Mouse (Mus musculus) limb, embryonic 10.5 days (tissue): ENCODE data around the gene Spryd4. TPM values are rescaled to one million over a fixed set of nuclear protein-coding genes. Genes with fewer than 3 reads are reported as not detected.
"Not testable (repeated sequence)": the region's sequence is repeated elsewhere in the genome, so short reads cannot be mapped to it uniquely, and the experiment has no call there.

Experiments
- DNase-seq: peaks from one replicate; pipeline ENCODE4 v3.0.0-alpha.2; 2017; ENCODE audit warnings: low spot score
- H3K27ac ChIP-seq: fragments of 300-500 bp; sonication (generic); 2 replicates; pipeline ENCODE4 v1.5.1; 2016; ENCODE audit warnings: mild to moderate bottlenecking
- H3K27me3 ChIP-seq: fragments of 300-500 bp; sonication (generic); 2 replicates; pipeline ENCODE4 v1.6.1; 2016; ENCODE audit warnings: low read depth, mild to moderate bottlenecking; ENCODE audit not compliant: poor library complexity, severe bottlenecking
- H3K36me3 ChIP-seq: fragments of 300-500 bp; sonication (generic); 2 replicates; pipeline ENCODE4 v1.6.1; 2016; ENCODE audit warnings: mild to moderate bottlenecking, moderate library complexity
- H3K4me1 ChIP-seq: fragments of 300-500 bp; sonication (generic); 2 replicates; pipeline ENCODE4 v1.6.1; 2016
- H3K4me3 ChIP-seq: fragments of 300-500 bp; sonication (generic); 2 replicates; pipeline ENCODE4 v1.5.1; 2016; ENCODE audit warnings: mild to moderate bottlenecking, moderate library complexity
- H3K9me3 ChIP-seq: fragments of 300-500 bp; sonication (generic); replicated peaks from 2 replicates; pipeline ENCODE4 v1.6.1; 2016; ENCODE audit warnings: mild to moderate bottlenecking
- WGBS: fragments of 180-500 bp; shearing (Covaris S2); methylation state at CpG from one replicate; pipeline ENCODE4 v1.1.7; 2016; 5-methylcytosine and 5-hydroxymethylcytosine counted together
- polyA plus RNA-seq: library from polyadenylated mRNA; unstranded; fragments of >200 nt; fragmentation: Nextera tagmentation; extraction: Ambion mirVana; gene quantifications from 2 replicates; pipeline ENCODE4 v1.2.1, GENCODE M21; 2016

Spryd4 gene
- polyA plus RNA-seq, 1 experiment from 2014 or later: 33.3 TPM

- not testable (repeated sequence) for H3K9me3 ChIP-seq, DNase-seq, H3K27me3 ChIP-seq, H3K27ac ChIP-seq, H3K4me3 ChIP-seq
- peaks cover 18% of the 10 kb centered on the region for H3K4me1 ChIP-seq
- WGBS: 97% methylated on average over 10 of the region's 10 CpGs
- peaks cover 14% of the 10 kb centered on the region for H3K36me3 ChIP-seq
Observed at GRCm38 (mm10) chr10:128171348-128171747, 40.3 kb downstream of the Spryd4 start.

- Histone ChIP-seq H3K27me3 (no peaks in the 10 kb centered on the region), H3K4me3 (no peak overlapping the region), H3K4me1 (no peaks in the 10 kb centered on the region), H3K27ac (no peak overlapping the region), H3K9me3 (no peaks in the 10 kb centered on the region), H3K36me3 (peaks cover 30% of the 10 kb centered on the region)
- WGBS: 62% methylated on average over 6 of the region's 6 CpGs
- DNase-seq: no peak
Observed at GRCm38 (mm10) chr10:128167091-128167490, 44.5 kb downstream of the Spryd4 start.

GRCm38 (mm10) chr10:128165726-128166125, 45.9 kb downstream of the Spryd4 start:
- H3K36me3 ChIP-seq: peaks cover 36% of the 10 kb centered on the region
- DNase-seq, H3K27ac ChIP-seq, H3K4me3 ChIP-seq, H3K4me1 ChIP-seq, H3K9me3 ChIP-seq, H3K27me3 ChIP-seq: not testable (repeated sequence)
- WGBS: 98% methylated on average over 3 of the region's 3 CpGs

Other genes starting within 250 kb of the Spryd4 start
- not detected in 2 replicates for gene Hsd17b6, start 204.2 kb downstream of the Spryd4 start, polyA plus RNA-seq
- gene Prim1, start 196.6 kb downstream of the Spryd4 start, polyA plus RNA-seq: 99.0 and 109 TPM in 2 replicates
- gene Naca, start 176.2 kb downstream of the Spryd4 start, polyA plus RNA-seq: 898 and 1,037 TPM in 2 replicates
- 668 and 708 TPM in 2 replicates for gene Ptges3, start 152.9 kb downstream of the Spryd4 start, polyA plus RNA-seq
- 2,336 and 2,543 TPM in 2 replicates for gene Atp5b, start 128.5 kb downstream of the Spryd4 start, polyA plus RNA-seq
- gene Baz2a, start 120.2 kb downstream of the Spryd4 start, polyA plus RNA-seq: 12.3 and 14.4 TPM in 2 replicates
- gene Rbms2, start 31.5 kb downstream of the Spryd4 start, polyA plus RNA-seq: 26.4 and 32.5 TPM in 2 replicates
- 1.7 and 1.9 TPM in 2 replicates for gene Gls2, start 17.4 kb downstream of the Spryd4 start, polyA plus RNA-seq
- 0.08 and 0.33 TPM in 2 replicates for gene Mip, start 14.0 kb upstream of the Spryd4 start, polyA plus RNA-seq
- gene Timeless, start 20.3 kb upstream of the Spryd4 start, polyA plus RNA-seq: 127 and 135 TPM in 2 replicates
- gene Apon, start 42.3 kb upstream of the Spryd4 start, polyA plus RNA-seq: 0.87 and 0.90 TPM in 2 replicates
- not detected in 2 replicates for gene Apof, start 56.9 kb upstream of the Spryd4 start, polyA plus RNA-seq
- 9.3 and 11.5 TPM in 2 replicates for gene Stat2, start 58.8 kb upstream of the Spryd4 start, polyA plus RNA-seq
- not detected in 2 replicates for gene Il23a, start 86.9 kb upstream of the Spryd4 start, polyA plus RNA-seq
- gene Pan2, start 91.5 kb upstream of the Spryd4 start, polyA plus RNA-seq: 37.2 and 41.8 TPM in 2 replicates
- 313 and 334 TPM in 2 replicates for gene Cnpy2, start 110.7 kb upstream of the Spryd4 start, polyA plus RNA-seq
- gene Cs, start 125.9 kb upstream of the Spryd4 start, polyA plus RNA-seq: 248 and 251 TPM in 2 replicates
- 5.6 and 9.1 TPM in 2 replicates for gene Coq10a, start 157.2 kb upstream of the Spryd4 start, polyA plus RNA-seq
- gene Ankrd52, start 165.3 kb upstream of the Spryd4 start, polyA plus RNA-seq: 15.9 and 16.5 TPM in 2 replicates
- 0.21 TPM in 1 of 2 replicates, not detected in the other for gene Slc39a5, start 189.4 kb upstream of the Spryd4 start, polyA plus RNA-seq
- 98.7 and 133 TPM in 2 replicates for gene Nabp2, start 199.7 kb upstream of the Spryd4 start, polyA plus RNA-seq
- 41.9 and 43.6 TPM in 2 replicates for gene Rnf41, start 199.8 kb upstream of the Spryd4 start, polyA plus RNA-seq
- 64.2 and 91.3 TPM in 2 replicates for gene Smarcc2, start 247.4 kb upstream of the Spryd4 start, polyA plus RNA-seq